In the genomic region with DNA sequence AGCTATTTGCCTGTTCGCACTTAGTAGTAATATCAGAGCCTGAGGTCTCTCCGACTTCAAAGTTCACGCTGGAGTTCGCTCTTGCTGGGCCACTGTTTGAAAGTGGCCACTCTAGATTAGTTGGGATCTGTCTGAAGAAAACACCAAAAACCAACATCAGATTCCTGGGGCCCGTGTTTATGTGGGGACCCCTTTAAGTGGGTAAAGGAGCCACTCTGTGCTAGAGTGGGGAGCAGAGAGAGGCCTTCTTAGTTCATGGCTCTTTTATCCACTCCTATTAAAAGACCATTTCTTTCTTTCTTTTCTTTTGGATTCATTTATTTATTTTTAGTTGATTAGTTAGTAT, we compare ENCODE assay signal across 9 mouse cellular contexts. TPM values are rescaled to one million over a fixed set of nuclear protein-coding genes. Genes with fewer than 3 reads are reported as not detected.
A peak's percentile ranks its signal among the peaks of the same experiment; 100 is the strongest.
DNase-seq lines count a peak whose midpoint lies in the region; ATAC-seq and TF ChIP-seq lines count a peak whose summit lies in the region.
"Had no signal": no experiment of that assay in that cellular context is flagged by ENCODE, and none has a peak within 500 bp of the region (broad histone marks: within the 10 kb centered on the region; RNA-seq: fewer than 3 reads in every experiment).

No protein-coding gene starts in this region.

- 4% methylated on average over 5 of the region's 5 CpGs for WGBS in heart, embryonic 15.5 days
- 15% methylated on average over 5 of the region's 5 CpGs for WGBS in hindbrain, embryonic 10.5 days
- 10% methylated on average over 5 of the region's 5 CpGs for WGBS in midbrain, embryonic 10.5 days

- peaks cover 20% of the 10 kb centered on the region for H3K36me3 ChIP-seq in heart, embryonic 15.5 days
- H3K36me3 ChIP-seq in ES-E14 (ENCODE audit: control insufficient read depth, insufficient read depth, low read length, poor library complexity, severe bottlenecking): no peaks in the 10 kb centered on the region
- peaks cover 27% of the 10 kb centered on the region for H3K36me3 ChIP-seq in hindbrain, embryonic 10.5 days
- H3K36me3 ChIP-seq in midbrain, embryonic 10.5 days: peaks cover 28% of the 10 kb centered on the region

- H3K9ac ChIP-seq in heart, embryonic 15.5 days: peak overlapping the region; percentile 96
- H3K9ac ChIP-seq in ES-E14 (ENCODE audit: insufficient read depth, low read depth, low read length, poor library complexity, severe bottlenecking): peak overlapping the region; percentile 94

- no peaks in the 10 kb centered on the region for H3K27me3 ChIP-seq in heart, embryonic 15.5 days
- H3K27me3 ChIP-seq in hindbrain, embryonic 10.5 days (ENCODE audit: insufficient read depth, poor library complexity, severe bottlenecking): no peaks in the 10 kb centered on the region
- H3K27me3 ChIP-seq in midbrain, embryonic 10.5 days (ENCODE audit: low read depth, poor library complexity, severe bottlenecking): no peaks in the 10 kb centered on the region
- H3K27me3 ChIP-seq: Patski had no signal

- H3K27ac ChIP-seq in heart, embryonic 15.5 days: peak overlapping the region; percentile 90
- H3K27ac ChIP-seq in ES-E14 (ENCODE audit: insufficient read depth, low read depth, low read length, poor library complexity, severe bottlenecking): no peak overlapping the region
- peak overlapping the region; percentile 97 for H3K27ac ChIP-seq in hindbrain, embryonic 10.5 days
- H3K27ac ChIP-seq in midbrain, embryonic 10.5 days (replicated peaks): peak overlapping the region; percentile 95

- H3K4me1 ChIP-seq in heart, embryonic 15.5 days (replicated peaks): peaks cover 7% of the 10 kb centered on the region
- peaks cover 0 to 2% of the 10 kb centered on the region in 2 experiments; a peak in 1 of 4 replicates for H3K4me1 ChIP-seq in ES-E14 (ENCODE audit: control insufficient read depth in 2 of 2, insufficient read depth in 2 of 2, low read length in 2 of 2, poor library complexity in 1 of 2)
- H3K4me1 ChIP-seq in hindbrain, embryonic 10.5 days (replicated peaks): peaks cover 11% of the 10 kb centered on the region
- peaks cover 14% of the 10 kb centered on the region for H3K4me1 ChIP-seq in midbrain, embryonic 10.5 days

- no peak for ATAC-seq in heart, embryonic 15.5 days (replicated peaks; ENCODE audit: insufficient number of reproducible peaks, insufficient read depth, low FRiP score, low read depth)

- peak overlapping the region; percentile 91 for H3K4me3 ChIP-seq in heart, embryonic 15.5 days
- peak overlapping the region; percentile 95 to 96 for H3K4me3 ChIP-seq in ES-E14 (ENCODE audit: insufficient read depth in 1 of 2, low read depth in 1 of 2, low read length in 2 of 2, poor library complexity in 1 of 2, severe bottlenecking in 1 of 2)
- H3K4me3 ChIP-seq in hindbrain, embryonic 10.5 days: peak overlapping the region; percentile 87
- peak overlapping the region; percentile 74 for H3K4me3 ChIP-seq in midbrain, embryonic 10.5 days

- DNase-seq in heart, adult 11 months: no peak
- no peak for DNase-seq in ES-E14 (ENCODE audit: low read depth, low spot score)
- no peak for DNase-seq in hindbrain, embryonic 10.5 days (ENCODE audit: low spot score)
- no peak for DNase-seq in midbrain, embryonic 10.5 days (ENCODE audit: low spot score)
- DNase-seq in cerebellum, adult 11 months: no peak
- DNase-seq in cerebellum, adult 18-20 months: no peak
- DNase-seq in frontal cortex, postnatal 25 days (ENCODE audit: low spot score in 2 of 2): no peak

- H3K4me2 ChIP-seq in heart, embryonic 15.5 days: peak overlapping the region; percentile 66

- no peaks in the 10 kb centered on the region for H3K9me3 ChIP-seq in heart, embryonic 15.5 days (replicated peaks)
- no peaks in the 10 kb centered on the region for H3K9me3 ChIP-seq in ES-E14 (ENCODE audit: control insufficient read depth, insufficient read depth, low read depth, low read length)
- H3K9me3 ChIP-seq in hindbrain, embryonic 10.5 days: no peaks in the 10 kb centered on the region
- no peaks in the 10 kb centered on the region for H3K9me3 ChIP-seq in midbrain, embryonic 10.5 days (replicated peaks)

- in situ Hi-C loops in ES-E14 (cut with MboI; ENCODE audit: low sequenced_read_pairs in 2 of 2, unreplicated experiment in 2 of 2): no loop called here

TF ChIP-seq in ES-E14, 5 proteins besides CTCF, POLR2A, EP300 and RAD21:
- no peak for TF ChIP-seq ZNF384 (IDR thresholded peaks at IDR 0.05; ENCODE audit: low read depth, low read length)
- TF ChIP-seq CHD2 (IDR thresholded peaks at IDR 0.05; ENCODE audit: low read depth, low read length): no peak
- TF ChIP-seq ZC3H11A (IDR thresholded peaks at IDR 0.05; ENCODE audit: borderline replicate concordance, low read depth, low read length): no peak
- no peak for TF ChIP-seq MAFK (IDR thresholded peaks at IDR 0.05; ENCODE audit: insufficient read depth, low read depth, low read length)
- TF ChIP-seq HCFC1 (IDR thresholded peaks at IDR 0.05; ENCODE audit: borderline replicate concordance, insufficient read depth, low read length): no peak
TF ChIP-seq in ES-E14: peak in this region for 0.

RNA-seq across cellular contexts. Expression of gene Txndc15, which starts 0.7 kb away (rescaled TPM):
- 60.7 and 69.1 TPM in 2 replicates for polyA plus RNA-seq in heart, embryonic 15.5 days (2015; fragmentation: Nextera tagmentation; extraction: Ambion mirVana)
- total RNA-seq in ES-E14 (2012; rRNA removed): 56.9 and 61.5 TPM in 2 replicates
- 75.1 and 84.9 TPM in 2 replicates for polyA plus RNA-seq in hindbrain, embryonic 10.5 days (2016; fragmentation: Nextera tagmentation; extraction: Ambion mirVana)
- polyA plus RNA-seq in midbrain, embryonic 10.5 days (2016; fragmentation: Nextera tagmentation; extraction: Ambion mirVana): 77.6 and 84.3 TPM in 2 replicates

RNA-seq across cellular contexts. Expression of gene Pcbd2, which starts 12.0 kb away (rescaled TPM):
- polyA plus RNA-seq in heart, embryonic 15.5 days (2015; fragmentation: Nextera tagmentation; extraction: Ambion mirVana): 49.9 and 55.7 TPM in 2 replicates
- 9.2 and 10.8 TPM in 2 replicates for total RNA-seq in ES-E14 (2012; rRNA removed)
- polyA plus RNA-seq in hindbrain, embryonic 10.5 days (2016; fragmentation: Nextera tagmentation; extraction: Ambion mirVana): 30.4 and 34.3 TPM in 2 replicates
- polyA plus RNA-seq in midbrain, embryonic 10.5 days (2016; fragmentation: Nextera tagmentation; extraction: Ambion mirVana): 33.8 and 34.8 TPM in 2 replicates

RNA-seq across cellular contexts. Expression of gene B230219D22Rik, which starts 22.2 kb away (rescaled TPM):
- polyA plus RNA-seq in heart, embryonic 15.5 days (2015; fragmentation: Nextera tagmentation; extraction: Ambion mirVana): 50.5 and 54.9 TPM in 2 replicates
- 32.1 and 40.0 TPM in 2 replicates for total RNA-seq in ES-E14 (2012; rRNA removed)
- polyA plus RNA-seq in hindbrain, embryonic 10.5 days (2016; fragmentation: Nextera tagmentation; extraction: Ambion mirVana): 42.2 and 50.0 TPM in 2 replicates
- 48.3 and 52.1 TPM in 2 replicates for polyA plus RNA-seq in midbrain, embryonic 10.5 days (2016; fragmentation: Nextera tagmentation; extraction: Ambion mirVana)
